Mouse (Mus musculus) testis, adult 2 months (tissue): ENCODE results near the gene Rassf4. TPM values are rescaled to one million over a fixed set of nuclear protein-coding genes. Genes with fewer than 3 reads are reported as not detected.

ENCODE experiments used
- H3K27ac ChIP-seq: fragments of 200-500 bp; 2 replicates; pipeline ENCODE4 v1.5.1; 2012; ENCODE audit warnings: low read depth, low read length; ENCODE audit not compliant: control insufficient read depth, insufficient read depth
- H3K27me3 ChIP-seq: fragments of 200-500 bp; 2 replicates; pipeline ENCODE4 v1.6.1; 2012; ENCODE audit warnings: mild to moderate bottlenecking, low read length, moderate library complexity; ENCODE audit not compliant: control insufficient read depth, insufficient read depth
- H3K36me3 ChIP-seq: fragments of 200-500 bp; 2 replicates; pipeline ENCODE4 v1.6.1; 2012; ENCODE audit warnings: mild to moderate bottlenecking, low read length; ENCODE audit not compliant: control insufficient read depth, insufficient read depth
- H3K4me1 ChIP-seq: fragments of 200-500 bp; 2 replicates; pipeline ENCODE4 v1.6.1; 2012; ENCODE audit warnings: low read length; ENCODE audit not compliant: control insufficient read depth, insufficient read depth
- H3K4me3 ChIP-seq: fragments of 200-500 bp; 2 replicates; pipeline ENCODE4 v1.5.1; 2012; ENCODE audit warnings: low read depth, mild to moderate bottlenecking, low read length, moderate library complexity, mixed read lengths; ENCODE audit not compliant: control insufficient read depth
- CTCF ChIP-seq: fragments of 200-500 bp; IDR thresholded peaks from 2 replicates; pipeline ENCODE4 v1.5.1; 2012; ENCODE audit warnings: low read depth, mild to moderate bottlenecking, inconsistent platforms, low read length, moderate library complexity; ENCODE audit not compliant: control insufficient read depth, insufficient read depth, insufficient replicate concordance
- POLR2A ChIP-seq: fragments of 200-500 bp; IDR thresholded peaks from 2 replicates; pipeline ENCODE4 v1.6.1; 2012; ENCODE audit warnings: low read depth, mild to moderate bottlenecking, inconsistent platforms, low read length, moderate library complexity; ENCODE audit not compliant: control insufficient read depth
- polyA plus RNA-seq: library from polyadenylated mRNA; depleted of rRNA; stranded (reverse); fragments of >200 nt; gene quantifications from 2 replicates; pipeline ENCODE4 v1.2.3, GENCODE M21; 2012

The Rassf4 gene
- polyA plus RNA-seq, 1 experiment: 1.2 TPM

DNA sequence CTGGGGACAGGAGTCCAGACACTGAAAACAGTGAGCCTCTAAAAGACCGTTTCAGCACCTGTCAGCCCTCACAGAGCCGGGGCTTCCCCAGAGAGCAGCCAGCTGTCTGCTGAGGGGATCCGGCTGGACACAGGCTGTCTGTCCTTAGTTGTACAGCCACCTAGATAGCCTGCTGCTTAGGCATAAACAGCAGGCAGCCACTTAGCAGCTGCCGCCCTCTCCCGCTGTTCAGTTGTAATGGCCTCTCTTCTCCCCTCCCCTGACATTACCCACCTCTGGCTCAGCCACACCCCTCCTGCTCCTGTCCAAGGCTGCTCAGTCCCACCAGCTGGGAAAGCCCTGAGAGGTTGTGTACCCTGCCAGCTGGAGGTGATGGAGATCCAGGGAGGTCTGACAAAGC is 2.7 kb downstream of the Rassf4 start:
- Histone ChIP-seq H3K36me3 (no peaks in the 10 kb centered on the region), H3K4me3 (no peak overlapping the region), H3K4me1 (peaks cover 9% of the 10 kb centered on the region), H3K27ac (no peak overlapping the region), H3K27me3 (no peaks in the 10 kb centered on the region)
- TF ChIP-seq CTCF (no peak), POLR2A (no peak)

GRCm38 (mm10) chr6:116670144-116670543 is 3.6 kb downstream of the Rassf4 start:
- no peaks in the 10 kb centered on the region for H3K36me3 ChIP-seq
- TF ChIP-seq POLR2A (no peak), CTCF (no peak)
- no peak overlapping the region for H3K27ac ChIP-seq
- H3K4me3 ChIP-seq: no peak overlapping the region
- H3K27me3 ChIP-seq: no peaks in the 10 kb centered on the region
- peaks cover 9% of the 10 kb centered on the region for H3K4me1 ChIP-seq

DNA sequence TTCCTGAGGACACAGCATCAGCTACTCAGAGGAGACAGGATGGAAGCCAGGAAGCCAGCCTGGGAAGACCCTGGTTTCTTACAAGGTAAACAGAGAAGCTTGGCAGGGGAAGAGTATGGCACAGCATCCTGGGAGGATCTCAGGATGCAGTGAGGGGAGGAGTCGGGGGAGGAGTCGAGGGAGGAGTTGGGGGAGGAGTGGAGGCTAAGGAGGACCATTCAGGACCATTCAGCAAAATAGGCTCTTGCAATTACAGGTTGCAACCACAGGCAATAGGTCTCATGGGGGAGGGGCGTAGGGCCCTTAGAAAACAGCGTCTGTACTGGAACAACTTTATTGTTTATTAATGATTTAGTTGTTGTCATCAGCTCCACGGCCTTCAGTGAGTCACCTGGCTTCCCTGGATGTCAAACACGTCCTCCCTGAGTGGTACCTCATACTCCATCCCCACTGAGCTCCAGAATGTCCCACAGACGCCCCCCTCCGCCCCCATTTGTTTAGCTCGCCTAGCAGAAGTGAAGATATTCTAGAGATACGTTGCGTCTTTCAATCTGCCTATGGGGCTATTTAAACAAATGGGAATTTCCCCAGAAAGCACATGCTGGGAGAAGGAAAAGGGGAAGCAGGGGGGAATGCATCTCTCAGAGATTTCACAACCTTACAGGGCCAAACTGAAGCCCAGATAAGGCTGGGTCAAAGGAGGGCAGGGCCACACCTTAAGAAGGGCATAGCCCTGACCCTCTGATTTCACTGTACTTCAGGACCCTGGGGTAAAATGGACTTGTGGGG is 4.9 kb downstream of the Rassf4 start:
- Histone ChIP-seq H3K4me3 (no peak overlapping the region), H3K27ac (no peak overlapping the region), H3K4me1 (peaks cover 9% of the 10 kb centered on the region), H3K27me3 (no peaks in the 10 kb centered on the region), H3K36me3 (no peaks in the 10 kb centered on the region)
- no peak for TF ChIP-seq CTCF
- no peak for TF ChIP-seq POLR2A

GRCm38 (mm10) chr6:116667382-116667781 is 6.4 kb downstream of the Rassf4 start:
- TF ChIP-seq POLR2A (no peak), CTCF (no peak)
- Histone ChIP-seq H3K27me3 (no peaks in the 10 kb centered on the region), H3K36me3 (no peaks in the 10 kb centered on the region), H3K4me1 (peaks cover 2% of the 10 kb centered on the region; the same call in 1 of the 2 replicates), H3K27ac (no peak overlapping the region), H3K4me3 (no peak overlapping the region)

GRCm38 (mm10) chr6:116666892-116667291 is 6.9 kb downstream of the Rassf4 start:
- Histone ChIP-seq H3K4me1 (peaks cover 2% of the 10 kb centered on the region; the same call in 1 of the 2 replicates), H3K27ac (no peak overlapping the region), H3K36me3 (no peaks in the 10 kb centered on the region), H3K27me3 (no peaks in the 10 kb centered on the region), H3K4me3 (no peak overlapping the region)
- TF ChIP-seq POLR2A (no peak), CTCF (no peak)

- no peak overlapping the region for H3K27ac ChIP-seq
- H3K27me3 ChIP-seq: no peaks in the 10 kb centered on the region
- H3K4me3 ChIP-seq: no peak overlapping the region
- peaks cover 2% of the 10 kb centered on the region; the same call in 1 of the 2 replicates for H3K4me1 ChIP-seq
- no peaks in the 10 kb centered on the region for H3K36me3 ChIP-seq
- TF ChIP-seq CTCF (no peak), POLR2A (no peak)
Measured at GRCm38 (mm10) chr6:116666085-116666750, 7.5 kb downstream of the Rassf4 start.

- H3K4me1 ChIP-seq: peaks cover 2% of the 10 kb centered on the region; the same call in 1 of the 2 replicates
- H3K4me3 ChIP-seq: no peak overlapping the region
- H3K36me3 ChIP-seq: no peaks in the 10 kb centered on the region
- TF ChIP-seq POLR2A: no peak
- H3K27me3 ChIP-seq: no peaks in the 10 kb centered on the region
- H3K27ac ChIP-seq: no peak overlapping the region
Measured at GRCm38 (mm10) chr6:116664830-116665229, 8.9 kb downstream of the Rassf4 start.
